Mouse (Mus musculus) kidney, adult 2 months (tissue): Measurements from ENCODE around the gene Prok2. TPM values are rescaled to one million over a fixed set of nuclear protein-coding genes. Genes with fewer than 3 reads are reported as not detected.

Experiments
- DNase-seq: peaks from one replicate; pipeline ENCODE4 v3.0.0; 2021
- H3K27ac ChIP-seq: fragments of 200-500 bp; 2 replicates; pipeline ENCODE4 v1.5.1; 2012; ENCODE audit warnings: low read depth, low read length, control low read depth, inconsistent platforms; ENCODE audit not compliant: insufficient read depth
- H3K27me3 ChIP-seq: fragments of 200-500 bp; replicated peaks from 2 replicates; pipeline ENCODE4 v1.6.1; 2012; ENCODE audit warnings: mild to moderate bottlenecking, moderate library complexity, low read length, inconsistent platforms; ENCODE audit not compliant: control insufficient read depth, insufficient read depth
- H3K36me3 ChIP-seq: fragments of 200-500 bp; 2 replicates; pipeline ENCODE4 v1.6.1; 2012; ENCODE audit warnings: mild to moderate bottlenecking, moderate library complexity, low read length, inconsistent platforms; ENCODE audit not compliant: control insufficient read depth, insufficient read depth
- H3K4me1 ChIP-seq: fragments of 200-500 bp; 2 replicates; pipeline ENCODE4 v1.6.1; 2011; ENCODE audit warnings: low read length; ENCODE audit not compliant: control insufficient read depth, insufficient read depth
- H3K4me3 ChIP-seq: fragments of 200-500 bp; 2 replicates; pipeline ENCODE4 v1.5.1; 2011; ENCODE audit warnings: mild to moderate bottlenecking, low read depth, low read length, control low read depth; ENCODE audit not compliant: insufficient read depth
- CTCF ChIP-seq: fragments of 200-500 bp; conservative IDR thresholded peaks from 2 replicates; pipeline ENCODE4 v1.5.1; 2011; ENCODE audit warnings: low read depth, mild to moderate bottlenecking, control low read depth, low read length, moderate library complexity, mixed read lengths; ENCODE audit not compliant: insufficient read depth, insufficient read length
- POLR2A ChIP-seq: fragments of 200-500 bp; IDR thresholded peaks from one replicate; pipeline ENCODE4 v1.6.1; 2011; ENCODE audit warnings: low read depth, low read length, control low read depth
- WGBS: fragments of 180-500 bp; shearing (Covaris S2); methylation state at CpG from one replicate; pipeline ENCODE4 v1.1.7; 2018; 5-methylcytosine and 5-hydroxymethylcytosine counted together
- polyA plus RNA-seq: library from polyadenylated mRNA; depleted of rRNA; stranded (reverse); fragments of >200 nt; gene quantifications from 2 replicates; pipeline ENCODE4 v1.2.3, GENCODE M21; 2012; rRNA removed

The Prok2 gene
- polyA plus RNA-seq, 1 experiment = 0.19 TPM

- peak within 1 kb of the TSS; percentile 72 for H3K27ac ChIP-seq
- no peaks in the 10 kb centered on the region for H3K27me3 ChIP-seq
- TF ChIP-seq POLR2A (peak; percentile 15), CTCF (no peak)
- peak within 1 kb of the TSS; percentile 85 for H3K4me3 ChIP-seq
- DNase-seq = peak; percentile 73
- H3K4me1 ChIP-seq = no peaks in the 10 kb centered on the region
- H3K36me3 ChIP-seq = no peaks in the 10 kb centered on the region
- WGBS = 1% methylated on average over 71 of the region's 75 CpGs
Observed at GRCm38 (mm10) chr6:99666318-99667171, 59.6 kb downstream of the Prok2 start, which contains the start of the genes Eif4e3 and Gm20696. TSS of gene Eif4e3 (minus strand) at chr6:99666771. TSS of gene Gm20696 (minus strand) at chr6:99666797.

GRCm38 (mm10) chr6:99665457-99666317, 60.5 kb downstream of the Prok2 start:
- Histone ChIP-seq H3K4me3 (peak overlapping the region; percentile 85), H3K4me1 (no peaks in the 10 kb centered on the region), H3K36me3 (no peaks in the 10 kb centered on the region), H3K27ac (peak overlapping the region; percentile 72), H3K27me3 (no peaks in the 10 kb centered on the region)
- DNase-seq = peak; percentile 61
- TF ChIP-seq CTCF (no peak), POLR2A (no peak)
- 20% methylated on average over 16 of the region's 16 CpGs for WGBS

GRCm38 (mm10) chr6:99663232-99663631, 63.0 kb downstream of the Prok2 start:
- no peak for DNase-seq
- TF ChIP-seq CTCF (no peak), POLR2A (no peak)
- Histone ChIP-seq H3K27ac (no peak overlapping the region), H3K36me3 (no peaks in the 10 kb centered on the region), H3K27me3 (no peaks in the 10 kb centered on the region), H3K4me3 (no peak overlapping the region), H3K4me1 (no peaks in the 10 kb centered on the region)
- WGBS = 83% methylated on average over 8 of the region's 8 CpGs

Other genes with a start within 250 kb of the Prok2 start
- gene Foxp1, start 203.7 kb downstream of the Prok2 start, polyA plus RNA-seq = 28.2 and 32.8 TPM in 2 replicates
- gene Eif4e3, start 59.6 kb downstream of the Prok2 start, polyA plus RNA-seq = 6.6 and 8.4 TPM in 2 replicates
- gene Gm20696, start 59.6 kb downstream of the Prok2 start, polyA plus RNA-seq = 0.31 and 0.50 TPM in 2 replicates
- gene Gpr27, start 33.7 kb downstream of the Prok2 start, polyA plus RNA-seq = 0.99 and 1.2 TPM in 2 replicates